Mouse (Mus musculus) G1E-ER4 (cell line): ENCODE data around the gene Olfr24. TPM values are rescaled to one million over a fixed set of nuclear protein-coding genes. Genes with fewer than 3 reads are reported as not detected.

Source experiments
- GATA1 ChIP-seq: IDR thresholded peaks from one replicate; pipeline ENCODE4 v1.8.0; 2012; ENCODE audit warnings: low read length, inconsistent platforms
- polyA plus RNA-seq: library from polyadenylated mRNA; stranded (reverse); fragments of >175 nt; gene quantifications from 2 replicates; pipeline ENCODE4 v1.2.3, GENCODE M21; 2012

Gene Olfr24
- not detected in 2 replicates for polyA plus RNA-seq

GRCm38 (mm10) chr9:18763896-18764295 is at the start of gene Olfr24:
Gene Olfr24 (minus strand): TSS chr9:18763996.
- TF ChIP-seq GATA1, result no peak

- TF ChIP-seq GATA1, result no peak
Observed at GRCm38 (mm10) chr9:18785316-18785715, 21.5 kb upstream of the Olfr24 start.

DNA sequence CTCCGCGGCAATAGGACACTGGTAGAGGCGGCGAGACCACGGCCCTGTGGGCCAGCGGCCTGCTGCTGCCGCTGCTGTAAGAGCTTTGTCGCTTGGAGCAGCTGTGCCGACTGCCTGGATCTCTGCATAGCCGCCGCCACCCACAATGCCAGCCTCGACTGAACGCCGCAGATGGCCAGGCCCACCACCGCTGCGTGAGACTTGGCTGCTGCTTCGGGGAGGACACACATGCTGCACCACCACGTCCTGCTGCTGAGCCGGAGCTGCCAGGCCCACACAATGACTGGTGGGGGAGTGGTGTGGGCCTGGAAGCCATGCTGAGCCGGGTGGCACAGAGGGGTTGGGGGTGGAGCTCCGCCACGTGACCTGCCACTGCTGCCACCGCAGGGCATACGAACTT is 15.7 kb upstream of the Olfr24 start:
- no peak for TF ChIP-seq GATA1

- no peak for TF ChIP-seq GATA1
Observed at GRCm38 (mm10) chr9:18778981-18779380, 15.2 kb upstream of the Olfr24 start.

- no peak for TF ChIP-seq GATA1
Observed at GRCm38 (mm10) chr9:18755595-18755994, 8.2 kb downstream of the Olfr24 start.

DNA sequence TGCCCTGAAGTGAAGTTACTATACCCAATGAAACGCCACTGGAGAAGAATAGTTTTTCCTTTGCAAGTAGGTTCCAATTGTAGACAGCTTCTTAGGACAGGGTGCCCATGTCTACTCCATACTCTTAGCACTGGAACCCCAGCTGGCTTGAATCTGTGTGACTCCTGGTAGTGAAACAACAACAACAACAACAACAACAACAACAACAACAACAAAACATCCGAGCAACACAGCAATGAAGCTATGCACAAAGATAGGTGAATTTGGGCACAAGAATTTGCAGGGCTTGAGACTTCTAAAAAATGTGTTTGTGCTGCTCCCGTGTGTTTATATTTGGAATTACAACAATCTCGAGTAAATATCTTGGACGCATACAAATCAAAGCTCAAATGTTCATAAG is 19.2 kb downstream of the Olfr24 start:
- no peak for TF ChIP-seq GATA1

DNA sequence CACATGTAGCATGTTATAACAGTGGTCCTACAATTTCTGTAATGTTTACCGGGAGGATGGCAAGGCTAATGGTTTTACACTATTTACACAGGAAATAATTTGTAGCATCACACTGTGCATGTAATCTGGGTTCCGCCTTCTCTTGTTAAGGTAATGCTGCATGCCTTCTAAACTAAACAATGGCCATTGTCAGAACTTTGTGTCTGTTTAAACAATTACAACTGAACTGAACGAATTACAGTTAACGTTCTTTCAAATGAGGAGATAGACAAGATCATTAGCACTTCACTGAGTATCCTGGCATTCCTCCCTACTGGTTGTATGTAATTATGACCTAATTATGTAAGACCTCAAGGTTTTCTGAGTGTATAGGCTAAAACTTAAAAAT is 41.1 kb downstream of the Olfr24 start:
- no peak for TF ChIP-seq GATA1

- TF ChIP-seq GATA1, result no peak
Observed at GRCm38 (mm10) chr9:18721931-18722711, 41.7 kb downstream of the Olfr24 start.

GRCm38 (mm10) chr9:18721011-18721410 is 42.8 kb downstream of the Olfr24 start:
- TF ChIP-seq GATA1, result no peak

DNA sequence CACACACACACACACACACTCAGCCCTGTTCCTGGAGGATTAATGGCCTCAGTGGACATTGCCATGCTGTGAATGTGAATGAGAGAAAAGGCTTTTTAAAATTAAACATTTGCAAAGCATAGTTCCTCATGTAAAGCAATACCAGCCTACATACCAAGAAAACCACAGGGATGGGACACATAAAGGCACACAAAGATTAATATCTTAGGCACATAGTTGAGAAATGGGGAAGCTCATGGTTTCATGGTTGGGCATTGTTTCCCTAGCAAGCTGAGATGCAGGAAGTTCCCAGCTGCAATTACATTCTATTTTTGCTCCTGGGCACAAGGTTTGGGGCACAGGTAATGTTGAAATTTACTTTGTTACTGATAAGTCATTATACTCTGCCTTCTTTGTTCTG is 58.2 kb downstream of the Olfr24 start:
- TF ChIP-seq GATA1, result no peak

Other genes with a start within 250 kb of the Olfr24 start
- gene Muc16, start 89.5 kb downstream of the Olfr24 start, polyA plus RNA-seq, result not detected in 2 replicates
- not detected in 2 replicates for gene Olfr828, start 55.5 kb upstream of the Olfr24 start, polyA plus RNA-seq
- gene Olfr829, start 90.9 kb upstream of the Olfr24 start, polyA plus RNA-seq, result not detected in 2 replicates
- gene Olfr830, start 110.7 kb upstream of the Olfr24 start, polyA plus RNA-seq, result not detected in 2 replicates
- not detected in 2 replicates for gene Olfr832, start 173.1 kb upstream of the Olfr24 start, polyA plus RNA-seq
- gene Olfr834, start 224.0 kb upstream of the Olfr24 start, polyA plus RNA-seq, result not detected in 2 replicates